Mouse (Mus musculus): ENCODE results near the gene Pym1. TPM values are rescaled to one million over a fixed set of nuclear protein-coding genes. Genes with fewer than 3 reads are reported as not detected.
"Not testable (repeated sequence)": the region's sequence is repeated elsewhere in the genome, so short reads cannot be mapped to it uniquely, and the experiment has no call there.

The Pym1 gene
- polyA plus RNA-seq (2015; fragmentation: Nextera tagmentation; extraction: Ambion mirVana) = 15.4 and 23.2 TPM in 2 replicates

DNA sequence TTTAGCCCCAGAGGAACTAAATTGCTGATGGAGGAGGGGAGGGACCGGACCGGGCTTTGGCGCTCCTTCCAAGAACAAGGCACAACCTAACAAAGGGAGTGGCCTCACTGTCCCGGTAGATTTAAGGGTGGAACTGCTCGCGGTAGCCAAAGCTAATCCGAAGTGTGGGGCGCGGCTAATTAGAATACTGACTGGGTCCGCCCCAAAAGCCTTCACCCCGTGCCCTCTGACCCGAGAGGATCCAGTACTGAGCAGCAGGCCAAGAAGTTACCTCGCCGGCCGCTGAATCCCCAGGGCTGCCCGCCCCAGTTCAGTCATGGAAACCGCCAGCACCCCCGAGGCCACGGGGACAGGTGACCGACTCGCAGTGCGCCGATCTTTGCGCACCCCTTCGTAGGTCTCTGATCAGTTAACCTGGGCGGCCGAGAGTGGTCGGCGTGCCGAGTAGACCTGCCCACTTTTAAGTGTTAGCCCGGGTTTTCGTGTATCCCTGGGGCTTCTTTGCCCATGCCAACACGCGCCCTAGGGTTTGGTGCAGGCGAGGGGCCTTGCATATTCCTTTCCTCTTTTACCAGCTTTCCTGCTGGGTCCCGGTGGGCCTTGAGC, at the start of gene Pym1:
TSS of gene Pym1 (plus strand) at position 244 of the 606 bp plus-strand sequence.
- peak within 1 kb of the TSS; percentile 86 for H3K9ac ChIP-seq
- H3K4me3 ChIP-seq = peak within 1 kb of the TSS; percentile 70
- H3K27me3 ChIP-seq = no peaks in the 10 kb centered on the region
- peak; percentile 49 for ATAC-seq (replicated peaks; ENCODE audit: insufficient number of reproducible peaks, insufficient read depth, low FRiP score, low read depth)
- H3K9me3 ChIP-seq (replicated peaks) = no peaks in the 10 kb centered on the region
- under 1% methylated on average over 36 of the region's 36 CpGs for WGBS
- H3K27ac ChIP-seq = peak within 1 kb of the TSS; percentile 93
- H3K4me1 ChIP-seq (replicated peaks) = peaks cover 34% of the 10 kb centered on the region
- H3K36me3 ChIP-seq = no peaks in the 10 kb centered on the region; the same call in 1 of the 2 replicates
- peak within 1 kb of the TSS; percentile 91 for H3K4me2 ChIP-seq

DNA sequence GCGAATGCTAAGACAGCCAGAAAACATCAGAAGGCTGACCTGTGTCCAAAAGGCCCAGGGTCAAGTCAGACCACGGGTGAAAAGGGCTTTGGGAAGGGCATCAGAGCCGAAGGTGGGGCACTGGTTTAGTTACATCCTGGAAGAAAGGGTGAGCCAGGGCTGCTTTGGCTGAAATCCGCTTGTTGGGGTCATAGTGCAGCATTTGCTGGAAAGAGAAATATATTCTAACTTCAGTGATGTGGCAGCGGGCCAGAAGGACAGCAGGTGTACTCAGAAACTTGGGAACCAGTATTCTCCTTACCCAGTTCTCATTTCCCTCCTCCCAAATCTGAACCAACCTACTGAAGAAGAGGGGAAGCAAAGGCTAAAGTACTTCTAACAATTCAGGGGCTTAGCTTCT, 48.7 kb upstream of the Pym1 start:
- ATAC-seq (replicated peaks; ENCODE audit: insufficient number of reproducible peaks, insufficient read depth, low FRiP score, low read depth) = no peak
- 76% methylated on average over 5 of the region's 5 CpGs for WGBS
- Histone ChIP-seq H3K27ac (peak overlapping the region; percentile 46), H3K27me3 (no peaks in the 10 kb centered on the region), H3K4me1 (replicated peaks) (peaks cover 42% of the 10 kb centered on the region), H3K9ac (no peak overlapping the region), H3K36me3 (peaks cover 31% of the 10 kb centered on the region), H3K4me3 (no peak overlapping the region), H3K4me2 (no peak overlapping the region), H3K9me3 (replicated peaks) (no peaks in the 10 kb centered on the region)

DNA sequence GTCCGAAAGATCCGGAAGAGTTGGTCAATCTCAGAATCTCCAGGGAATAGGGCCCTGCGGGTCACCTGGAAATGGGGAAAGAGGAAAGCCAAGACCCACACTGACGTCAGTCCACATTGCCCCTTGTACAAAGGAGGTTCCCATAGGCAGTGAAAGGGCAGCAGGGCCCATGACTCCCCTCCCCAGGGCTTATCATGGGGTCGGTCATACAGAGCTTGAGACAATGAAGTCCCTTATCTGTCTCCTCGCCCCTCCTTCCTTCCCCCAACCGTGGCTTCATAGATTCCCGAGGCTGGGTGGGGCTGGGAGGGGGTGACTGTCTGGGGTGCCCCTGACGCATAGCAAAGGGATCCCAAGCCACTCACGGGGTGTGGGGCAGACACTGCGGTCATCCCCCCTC, 48.1 kb upstream of the Pym1 start:
- H3K9ac ChIP-seq = no peak overlapping the region
- H3K9me3 ChIP-seq (replicated peaks) = no peaks in the 10 kb centered on the region
- H3K4me3 ChIP-seq = no peak overlapping the region
- no peaks in the 10 kb centered on the region for H3K27me3 ChIP-seq
- WGBS = 53% methylated on average over 11 of the region's 11 CpGs
- H3K4me1 ChIP-seq (replicated peaks) = peaks cover 42% of the 10 kb centered on the region
- no peak for ATAC-seq (replicated peaks; ENCODE audit: insufficient number of reproducible peaks, insufficient read depth, low FRiP score, low read depth)
- H3K27ac ChIP-seq = peak overlapping the region; percentile 59
- no peak overlapping the region for H3K4me2 ChIP-seq
- peaks cover 31% of the 10 kb centered on the region for H3K36me3 ChIP-seq

DNA sequence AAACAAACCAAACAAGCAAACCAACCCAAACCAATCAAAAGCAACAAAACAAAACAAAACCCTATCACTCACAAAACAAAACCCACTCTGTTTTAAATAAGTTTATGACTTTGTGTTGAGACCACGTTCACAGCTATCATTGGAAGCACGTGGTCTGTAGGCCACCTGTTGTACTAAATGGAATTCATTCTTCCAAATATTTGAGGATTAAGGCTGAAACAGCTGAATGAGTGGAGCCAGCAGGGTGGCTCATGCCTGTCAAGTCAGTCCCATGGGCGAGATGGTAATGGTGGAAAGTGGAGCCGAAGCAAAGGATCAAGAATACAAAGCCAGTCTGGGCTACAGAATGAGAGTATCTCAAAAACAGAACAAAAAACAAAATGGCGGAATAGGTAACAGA, 47.0 kb upstream of the Pym1 start:
- WGBS = 95% methylated on average over 5 of the region's 5 CpGs

DNA sequence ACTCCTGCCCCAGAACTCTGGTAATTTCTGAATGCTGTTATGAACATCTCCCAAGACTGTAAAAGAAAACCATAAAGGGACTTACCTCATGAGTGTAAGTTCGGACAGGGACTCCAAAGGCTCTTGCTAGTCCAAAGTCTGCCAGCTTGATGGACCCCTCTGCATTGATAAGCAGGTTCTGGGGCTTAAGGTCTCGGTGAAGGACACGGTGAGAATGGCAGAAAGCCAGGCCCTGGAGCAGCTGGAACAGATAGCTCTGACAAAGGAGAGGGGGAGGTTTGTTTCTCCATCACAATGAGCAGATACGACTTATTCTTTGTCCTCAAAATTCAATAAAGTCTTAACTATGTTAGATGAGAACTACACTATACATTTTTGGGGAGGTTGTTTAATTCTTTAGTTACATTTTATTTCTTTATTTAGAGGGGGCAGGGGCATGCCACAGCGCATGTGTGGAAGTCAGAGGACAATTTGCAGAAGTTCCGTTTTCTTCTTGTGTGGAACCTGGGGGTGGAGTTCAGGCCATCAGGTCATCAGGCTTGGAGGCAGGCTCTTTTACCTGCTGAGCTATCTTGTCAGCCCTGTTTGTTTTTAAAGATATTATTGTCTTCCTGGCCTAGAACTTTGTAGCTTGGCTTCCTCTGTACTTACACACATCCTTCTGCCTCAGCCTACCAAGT, 45.2 kb upstream of the Pym1 start:
- ATAC-seq (replicated peaks; ENCODE audit: insufficient number of reproducible peaks, insufficient read depth, low FRiP score, low read depth) = no peak
- 46% methylated on average over 6 of the region's 6 CpGs for WGBS
- Histone ChIP-seq H3K9me3 (replicated peaks) (no peaks in the 10 kb centered on the region), H3K27me3 (no peaks in the 10 kb centered on the region), H3K4me1 (replicated peaks) (peaks cover 37% of the 10 kb centered on the region), H3K9ac (no peak overlapping the region), H3K27ac (no peak overlapping the region), H3K4me2 (0 out of 2 replicates have a peak overlapping the region, but pooled peaks have one; percentile 8), H3K36me3 (peaks cover 31% of the 10 kb centered on the region), H3K4me3 (no peak overlapping the region)

More for the DNA sequence above, 47.0 kb upstream of the Pym1 start:
- Histone ChIP-seq H3K9me3 (replicated peaks) (no peaks in the 10 kb centered on the region), H3K9ac (no peak overlapping the region), H3K27me3 (no peaks in the 10 kb centered on the region), H3K4me1 (replicated peaks) (peaks cover 41% of the 10 kb centered on the region), H3K36me3 (peaks cover 31% of the 10 kb centered on the region), H3K4me3 (no peak overlapping the region), H3K4me2 (no peak overlapping the region), H3K27ac (no peak overlapping the region)
- no peak for ATAC-seq (replicated peaks; ENCODE audit: insufficient number of reproducible peaks, insufficient read depth, low FRiP score, low read depth)

DNA sequence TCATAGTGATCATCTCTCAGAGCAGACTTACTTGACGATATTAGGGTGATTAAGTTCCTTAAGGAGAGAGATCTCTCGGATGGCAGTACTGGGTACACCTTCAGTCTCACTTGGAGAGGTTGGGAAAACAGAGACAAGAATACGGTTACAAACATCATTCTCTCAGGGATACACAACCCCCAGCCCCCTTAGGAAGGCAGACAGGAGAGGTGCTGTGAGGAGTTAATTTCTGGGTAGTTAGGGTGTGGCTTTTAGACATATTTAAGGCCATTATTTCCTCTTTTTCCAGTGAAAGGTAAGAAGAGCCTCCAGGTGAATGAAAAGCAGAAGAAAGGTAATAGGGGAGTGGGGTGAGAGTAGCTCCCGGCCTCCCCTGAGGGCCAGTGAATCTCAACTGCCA, 43.8 kb upstream of the Pym1 start, which contains the start of gene Pmel:
TSS of gene Pmel (plus strand) at position 301 of the 400 bp plus-strand sequence.
- Histone ChIP-seq H3K36me3 (peaks cover 22% of the 10 kb centered on the region), H3K4me1 (replicated peaks) (peaks cover 35% of the 10 kb centered on the region), H3K4me2 (peak within 1 kb of the TSS; percentile 74), H3K27me3 (no peaks in the 10 kb centered on the region), H3K27ac (peak within 1 kb of the TSS; percentile 98), H3K9ac (peak within 1 kb of the TSS; percentile 81), H3K4me3 (peak within 1 kb of the TSS; percentile 81), H3K9me3 (replicated peaks) (no peaks in the 10 kb centered on the region)
- ATAC-seq (replicated peaks; ENCODE audit: insufficient number of reproducible peaks, insufficient read depth, low FRiP score, low read depth) = no peak
- WGBS = 16% methylated on average over 4 of the region's 4 CpGs

DNA sequence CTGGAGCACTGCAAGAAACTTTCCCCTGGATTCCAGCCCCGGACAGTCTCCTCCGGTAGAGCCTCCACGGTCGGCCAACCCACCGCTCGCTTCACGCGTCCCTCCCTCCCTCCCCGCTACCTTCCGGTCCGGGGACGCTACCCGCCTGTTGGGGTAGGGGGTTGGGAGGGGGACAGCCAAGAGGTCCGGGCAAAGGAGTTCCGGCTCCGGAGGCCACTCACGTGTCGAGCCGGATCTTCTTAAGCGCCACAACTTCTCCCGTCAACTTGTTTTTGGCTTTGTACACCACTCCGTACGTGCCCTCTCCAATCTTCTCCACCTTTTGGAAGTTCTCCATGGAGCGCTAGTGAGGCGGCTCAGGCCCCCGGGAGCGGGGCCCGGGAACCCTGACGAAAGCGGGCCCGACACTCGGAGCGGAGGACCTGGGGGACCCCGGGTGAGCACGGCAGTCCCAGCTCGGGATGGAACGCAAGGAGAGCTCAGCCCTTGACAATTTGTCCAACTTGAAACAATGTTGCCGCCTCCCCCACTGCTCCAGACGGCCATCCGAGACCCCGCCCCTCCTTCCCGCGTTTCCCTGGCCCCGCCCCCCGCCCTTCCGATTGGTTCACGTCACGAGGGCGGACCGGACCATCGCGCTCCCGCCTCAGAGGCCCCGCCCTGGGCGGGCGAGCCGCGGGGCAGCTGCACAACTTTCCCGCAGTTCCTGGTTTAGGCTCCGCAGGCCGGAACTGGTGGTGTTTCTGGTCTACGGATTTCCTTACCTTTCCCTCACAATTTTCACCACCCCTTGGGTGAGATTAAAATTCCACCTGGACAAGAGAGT, 43.0 kb upstream of the Pym1 start, which contains the start of gene Cdk2:
TSS of gene Cdk2 (minus strand) at position 541 of the 826 bp plus-strand sequence.
- Histone ChIP-seq H3K27ac (peak within 1 kb of the TSS; percentile 98), H3K4me3 (peak within 1 kb of the TSS; percentile 81), H3K9ac (peak within 1 kb of the TSS; percentile 81), H3K4me1 (replicated peaks) (peaks cover 27% of the 10 kb centered on the region), H3K4me2 (peak within 1 kb of the TSS; percentile 74), H3K9me3 (replicated peaks) (no peaks in the 10 kb centered on the region), H3K27me3 (no peaks in the 10 kb centered on the region), H3K36me3 (peaks cover 16% of the 10 kb centered on the region)
- under 1% methylated on average over 62 of the region's 62 CpGs for WGBS
- ATAC-seq (replicated peaks; ENCODE audit: insufficient number of reproducible peaks, insufficient read depth, low FRiP score, low read depth) = peak; percentile 92

DNA sequence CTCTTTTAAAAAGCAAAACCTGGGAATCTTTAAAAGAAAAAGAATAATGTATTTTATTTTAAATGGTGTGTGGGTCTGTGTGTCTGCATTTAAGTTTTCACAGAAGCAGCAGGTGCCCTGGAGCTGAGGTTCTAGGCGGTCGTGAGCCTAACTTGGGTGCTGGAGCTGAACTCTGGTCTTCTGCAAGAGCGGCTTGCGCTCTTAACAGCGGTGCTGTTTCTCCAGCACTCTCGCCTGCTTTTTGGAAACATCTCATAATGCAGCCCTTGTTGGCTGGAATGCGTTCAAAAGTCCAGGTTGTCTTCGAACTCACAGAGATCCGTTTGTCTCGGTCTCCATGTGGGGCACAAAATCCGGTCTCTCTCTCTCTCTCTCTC, 42.4 kb upstream of the Pym1 start:
- H3K9ac ChIP-seq = peak overlapping the region; percentile 66
- 12% methylated on average over 11 of the region's 11 CpGs for WGBS
- ATAC-seq (replicated peaks; ENCODE audit: insufficient number of reproducible peaks, insufficient read depth, low FRiP score, low read depth) = no peak
- H3K27me3 ChIP-seq = no peaks in the 10 kb centered on the region
- peak overlapping the region; percentile 81 for H3K4me3 ChIP-seq
- peak overlapping the region; percentile 74 for H3K4me2 ChIP-seq
- peak overlapping the region; percentile 61 for H3K27ac ChIP-seq
- peaks cover 16% of the 10 kb centered on the region for H3K36me3 ChIP-seq
- H3K9me3 ChIP-seq (replicated peaks) = no peaks in the 10 kb centered on the region
- peaks cover 25% of the 10 kb centered on the region for H3K4me1 ChIP-seq (replicated peaks)

DNA sequence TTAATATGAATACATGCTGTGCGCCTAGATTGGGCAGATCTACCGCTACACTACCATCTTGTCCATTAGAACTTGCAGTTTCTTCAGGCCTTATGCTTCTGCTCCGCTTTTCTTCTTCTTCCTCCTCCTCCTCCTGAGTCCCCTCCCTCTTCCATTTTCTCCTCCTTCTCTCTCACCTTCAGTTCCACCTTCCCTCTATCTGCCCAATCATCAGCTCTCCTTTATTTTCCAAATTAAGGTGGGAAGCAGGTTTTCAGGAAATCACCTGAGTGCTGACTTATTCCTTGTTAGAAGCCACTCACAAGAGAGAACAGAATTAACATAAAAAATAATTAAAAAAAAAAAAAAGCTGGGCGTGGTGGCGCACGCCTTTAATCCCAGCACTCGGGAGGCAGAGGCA, 36.4 kb upstream of the Pym1 start:
- H3K9me3 ChIP-seq (replicated peaks); H3K4me3 ChIP-seq; H3K4me2 ChIP-seq; H3K27me3 ChIP-seq; ATAC-seq (replicated peaks; ENCODE audit: insufficient number of reproducible peaks, insufficient read depth, low FRiP score, low read depth); H3K36me3 ChIP-seq; H3K9ac ChIP-seq; H3K4me1 ChIP-seq (replicated peaks); H3K27ac ChIP-seq: not testable (repeated sequence)
- 87% methylated on average over 7 of the region's 7 CpGs for WGBS

DNA sequence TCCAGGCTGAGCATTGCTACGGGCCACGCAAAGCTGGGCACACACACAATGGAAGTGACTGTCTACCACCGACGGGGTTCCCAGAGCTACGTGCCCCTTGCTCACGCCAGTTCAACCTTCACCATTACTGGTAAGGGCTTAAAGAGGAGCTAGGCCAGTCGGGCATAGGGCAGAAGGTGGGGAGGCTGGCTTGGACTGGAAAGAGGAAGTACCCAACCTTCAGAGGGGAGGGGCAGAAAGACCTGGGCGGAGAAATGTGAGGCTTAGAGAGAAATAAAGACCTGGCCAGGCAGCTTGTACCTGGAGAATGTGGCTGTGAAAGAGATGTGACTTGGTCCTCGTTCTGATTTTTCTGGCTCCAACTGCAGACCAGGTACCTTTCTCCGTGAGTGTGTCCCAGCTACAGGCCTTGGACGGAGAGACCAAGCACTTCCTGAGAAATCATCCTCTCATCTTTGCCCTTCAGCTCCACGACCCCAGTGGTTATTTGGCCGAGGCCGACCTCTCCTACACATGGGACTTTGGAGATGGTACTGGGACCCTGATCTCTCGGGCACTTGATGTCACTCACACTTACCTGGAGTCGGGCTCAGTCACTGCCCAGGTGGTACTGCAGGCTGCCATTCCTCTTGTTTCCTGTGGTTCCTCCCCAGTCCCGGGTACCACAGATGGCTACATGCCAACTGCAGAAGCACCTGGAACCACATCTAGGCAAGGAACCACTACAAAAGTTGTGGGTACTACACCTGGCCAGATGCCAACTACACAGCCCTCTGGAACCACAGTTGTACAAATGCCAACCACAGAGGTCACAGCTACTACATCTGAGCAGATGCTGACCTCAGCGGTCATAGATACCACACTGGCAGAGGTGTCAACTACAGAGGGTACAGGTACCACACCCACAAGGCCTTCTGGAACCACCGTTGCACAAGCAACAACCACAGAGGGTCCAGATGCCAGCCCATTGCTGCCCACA, 31.8 kb upstream of the Pym1 start:
- Histone ChIP-seq H3K27ac (no peak overlapping the region), H3K4me1 (replicated peaks) (no peaks in the 10 kb centered on the region), H3K36me3 (no peaks in the 10 kb centered on the region), H3K9ac (no peak overlapping the region), H3K27me3 (no peaks in the 10 kb centered on the region), H3K4me2 (no peak overlapping the region), H3K9me3 (replicated peaks) (no peaks in the 10 kb centered on the region), H3K4me3 (no peak overlapping the region)
- WGBS = 79% methylated on average over 19 of the region's 19 CpGs
- ATAC-seq (replicated peaks; ENCODE audit: insufficient number of reproducible peaks, insufficient read depth, low FRiP score, low read depth) = 0 out of 2 replicates have a peak, but pooled peaks have one; percentile 47

Data from heart, embryonic 15.5 days (tissue).